Mouse (Mus musculus) ES-E14 (cell line): ENCODE measurements around the gene Hmbs.

Experiments used
- CHD2 ChIP-seq: IDR thresholded peaks from 2 replicates; pipeline ENCODE4 v1.6.1; 2014; ENCODE audit warnings: mild to moderate bottlenecking, low read depth, low read length, inconsistent platforms
- MAFK ChIP-seq: IDR thresholded peaks from 2 replicates; pipeline ENCODE4 v1.6.1; 2014; ENCODE audit warnings: mild to moderate bottlenecking, low read depth, low read length, inconsistent platforms; ENCODE audit not compliant: insufficient read depth
- ZNF384 ChIP-seq: IDR thresholded peaks from 2 replicates; pipeline ENCODE4 v1.6.1; 2012; ENCODE audit warnings: low read depth, low read length, inconsistent platforms

GRCm38 (mm10) chr9:44332918-44333638 lies 10.9 kb downstream of the Hmbs start:
- TF ChIP-seq ZNF384 (no peak), MAFK (no peak), CHD2 (no peak)
